Mouse (Mus musculus) kidney, adult 2 months (tissue): Measurements from ENCODE around the gene Tsga10ip.

ENCODE experiments used
- CTCF ChIP-seq: fragments of 200-500 bp; conservative IDR thresholded peaks from 2 replicates; pipeline ENCODE4 v1.5.1; 2011; ENCODE audit warnings: low read depth, mild to moderate bottlenecking, control low read depth, low read length, moderate library complexity, mixed read lengths; ENCODE audit not compliant: insufficient read depth, insufficient read length
- POLR2A ChIP-seq: fragments of 200-500 bp; IDR thresholded peaks from one replicate; pipeline ENCODE4 v1.6.1; 2011; ENCODE audit warnings: low read depth, low read length, control low read depth

GRCm38 (mm10) chr19:5388011-5388441 lies 14.3 kb downstream of the Tsga10ip start:
- TF ChIP-seq CTCF (no peak), POLR2A (no peak)
